Mouse (Mus musculus) spleen, adult 2 months (tissue): ENCODE measurements around the gene Dhx37.

ENCODE experiments used
- CTCF ChIP-seq: fragments of 200-500 bp; IDR thresholded peaks from 2 replicates; pipeline ENCODE4 v1.5.1; 2011; ENCODE audit warnings: mild to moderate bottlenecking, inconsistent platforms; ENCODE audit not compliant: insufficient read depth, insufficient read length, insufficient replicate concordance; ENCODE audit errors: extremely low read depth
- POLR2A ChIP-seq: fragments of 200-500 bp; IDR thresholded peaks from 2 replicates; pipeline ENCODE4 v1.6.1; 2011; ENCODE audit warnings: low read depth, low read length, inconsistent platforms

DNA sequence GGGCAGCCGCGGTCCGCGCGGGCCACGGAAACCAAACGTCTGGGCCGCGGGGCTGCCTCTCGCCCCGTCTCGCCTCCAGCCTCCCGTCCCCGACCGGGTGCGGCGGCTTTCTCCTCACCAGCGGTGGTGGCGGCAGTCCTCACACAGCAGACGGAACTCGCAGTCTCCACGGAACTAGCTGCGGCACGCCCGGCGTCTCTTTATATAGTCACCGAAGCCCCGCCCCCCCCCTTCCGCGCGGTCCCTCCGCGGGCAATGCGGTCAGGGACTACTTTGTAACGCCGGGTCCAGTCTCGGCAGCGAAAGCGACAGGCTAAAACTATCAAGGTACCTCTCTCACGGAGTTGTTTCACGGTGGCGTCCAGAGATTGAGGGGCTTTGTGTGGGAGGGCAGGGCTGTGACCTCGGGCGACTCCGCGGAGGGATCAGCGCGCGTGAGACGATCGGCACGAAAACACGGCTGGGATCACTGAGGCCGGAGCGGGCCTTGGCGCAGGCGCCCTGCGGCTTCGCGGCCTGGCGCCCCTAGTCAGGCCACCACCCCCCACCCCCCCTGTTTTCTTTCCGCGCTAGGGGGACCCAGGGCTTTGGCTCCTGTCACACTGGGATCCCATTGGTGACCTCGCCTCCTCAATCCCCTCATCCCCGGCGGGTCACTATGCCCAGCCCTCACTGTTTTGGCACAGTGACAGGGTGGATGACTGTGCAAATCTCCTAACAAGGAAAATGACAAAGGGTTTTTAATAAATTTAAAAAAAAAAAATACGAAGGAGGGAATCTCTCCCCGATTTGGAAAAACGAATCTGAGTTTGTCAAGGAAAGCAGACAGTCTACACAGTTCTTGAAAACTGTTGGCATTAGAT, 44.1 kb downstream of the Dhx37 start, which contains the start of gene Ubc:
- TF ChIP-seq POLR2A = peak; percentile 100
- TF ChIP-seq CTCF = no peak
